Mouse (Mus musculus) small intestine, adult 2 months (tissue): Measurements from ENCODE around the gene Igfbp2. TPM values are rescaled to one million over a fixed set of nuclear protein-coding genes. Genes with fewer than 3 reads are reported as not detected.

Experiments
- H3K27ac ChIP-seq: fragments of 200-500 bp; 2 replicates; pipeline ENCODE4 v1.5.1; 2012; ENCODE audit warnings: low read depth, low read length, control low read depth, inconsistent platforms; ENCODE audit not compliant: insufficient read depth
- H3K27me3 ChIP-seq: fragments of 200-500 bp; 2 replicates; pipeline ENCODE4 v1.6.1; 2012; ENCODE audit warnings: mild to moderate bottlenecking, moderate library complexity, low read length, inconsistent platforms; ENCODE audit not compliant: control insufficient read depth, insufficient read depth
- H3K36me3 ChIP-seq: fragments of 200-500 bp; 2 replicates; pipeline ENCODE4 v1.6.1; 2012; ENCODE audit warnings: mild to moderate bottlenecking, low read length, control low read depth, inconsistent platforms; ENCODE audit not compliant: control insufficient read depth, insufficient read depth
- H3K4me1 ChIP-seq: fragments of 200-500 bp; 2 replicates; pipeline ENCODE4 v1.6.1; 2012; ENCODE audit warnings: low read length, inconsistent platforms, mixed read lengths; ENCODE audit not compliant: control insufficient read depth, insufficient read depth, insufficient read length
- H3K4me3 ChIP-seq: fragments of 200-500 bp; 2 replicates; pipeline ENCODE4 v1.5.1; 2012; ENCODE audit warnings: low read depth, mild to moderate bottlenecking, control low read depth, inconsistent platforms, low read length, moderate library complexity
- CTCF ChIP-seq: fragments of 200-500 bp; IDR thresholded peaks from 2 replicates; pipeline ENCODE4 v1.5.1; 2012; ENCODE audit warnings: low read depth, mild to moderate bottlenecking, control low read depth, inconsistent platforms, low read length, moderate library complexity, mixed read lengths; ENCODE audit not compliant: insufficient replicate concordance, insufficient read length; ENCODE audit errors: extremely low read depth
- POLR2A ChIP-seq: fragments of 200-500 bp; IDR thresholded peaks from 2 replicates; pipeline ENCODE4 v1.6.1; 2012; ENCODE audit warnings: low read depth, mild to moderate bottlenecking, control low read depth, inconsistent platforms, low read length, moderate library complexity
- WGBS: fragments of 180-500 bp; shearing (Covaris S2); methylation state at CpG from one replicate; pipeline ENCODE4 v1.1.7; 2018; 5-methylcytosine and 5-hydroxymethylcytosine counted together
- polyA plus RNA-seq: library from polyadenylated mRNA; depleted of rRNA; stranded (reverse); fragments of >200 nt; gene quantifications from 2 replicates; pipeline ENCODE4 v1.2.3, GENCODE M21; 2012

Igfbp2 gene
- polyA plus RNA-seq, 1 experiment, result 7.7 TPM

GRCm38 (mm10) chr1:72792262-72792661 lies 32.0 kb upstream of the Igfbp2 start:
- no peak overlapping the region for H3K4me3 ChIP-seq
- WGBS, result 22% methylated on average over 1 of the region's 1 CpGs
- no peaks in the 10 kb centered on the region for H3K4me1 ChIP-seq
- H3K27ac ChIP-seq, result no peak overlapping the region
- H3K36me3 ChIP-seq, result no peaks in the 10 kb centered on the region
- no peaks in the 10 kb centered on the region for H3K27me3 ChIP-seq
- TF ChIP-seq CTCF (no peak), POLR2A (no peak)

GRCm38 (mm10) chr1:72793230-72793629 lies 31.1 kb upstream of the Igfbp2 start:
- no peaks in the 10 kb centered on the region for H3K36me3 ChIP-seq
- no peak overlapping the region for H3K4me3 ChIP-seq
- H3K27me3 ChIP-seq, result no peaks in the 10 kb centered on the region
- H3K27ac ChIP-seq, result no peak overlapping the region
- no peaks in the 10 kb centered on the region for H3K4me1 ChIP-seq
- no peak for TF ChIP-seq CTCF
- TF ChIP-seq POLR2A, result no peak

- Histone ChIP-seq H3K27ac (no peak overlapping the region), H3K4me3 (no peak overlapping the region), H3K36me3 (no peaks in the 10 kb centered on the region), H3K27me3 (no peaks in the 10 kb centered on the region), H3K4me1 (no peaks in the 10 kb centered on the region)
- WGBS, result 75% methylated on average over 2 of the region's 2 CpGs
- TF ChIP-seq CTCF (no peak), POLR2A (no peak)
Observed at GRCm38 (mm10) chr1:72796128-72796527, 28.2 kb upstream of the Igfbp2 start.

GRCm38 (mm10) chr1:72797102-72797665 lies 27.1 kb upstream of the Igfbp2 start:
- no peak overlapping the region for H3K27ac ChIP-seq
- WGBS, result 83% methylated on average over 4 of the region's 4 CpGs
- no peaks in the 10 kb centered on the region for H3K4me1 ChIP-seq
- no peaks in the 10 kb centered on the region for H3K27me3 ChIP-seq
- TF ChIP-seq CTCF (no peak), POLR2A (no peak)
- H3K4me3 ChIP-seq, result no peak overlapping the region
- no peaks in the 10 kb centered on the region for H3K36me3 ChIP-seq

DNA sequence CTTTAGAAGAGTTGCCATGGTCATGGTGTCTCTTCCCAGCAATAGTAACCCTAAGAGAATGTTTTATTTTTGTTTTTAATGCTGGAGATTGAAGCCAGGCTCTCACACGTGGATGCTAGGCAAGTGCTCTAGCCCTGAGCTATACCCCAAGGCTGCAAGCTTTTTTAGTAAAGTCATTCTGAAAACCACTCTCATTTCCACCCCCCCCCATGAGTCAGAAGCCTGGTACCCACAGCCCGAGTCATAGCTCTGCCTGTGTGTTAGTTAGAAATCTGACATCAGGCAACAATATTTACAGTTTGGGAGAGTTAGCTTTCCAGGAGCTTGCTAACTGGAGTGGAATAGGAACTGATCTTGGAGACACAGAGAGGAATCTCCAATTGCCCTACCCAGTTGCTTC lies 25.9 kb upstream of the Igfbp2 start:
- Histone ChIP-seq H3K4me3 (no peak overlapping the region), H3K27me3 (no peaks in the 10 kb centered on the region), H3K36me3 (no peaks in the 10 kb centered on the region), H3K4me1 (no peaks in the 10 kb centered on the region), H3K27ac (no peak overlapping the region)
- 79% methylated on average over 2 of the region's 2 CpGs for WGBS
- TF ChIP-seq CTCF (no peak), POLR2A (no peak)

DNA sequence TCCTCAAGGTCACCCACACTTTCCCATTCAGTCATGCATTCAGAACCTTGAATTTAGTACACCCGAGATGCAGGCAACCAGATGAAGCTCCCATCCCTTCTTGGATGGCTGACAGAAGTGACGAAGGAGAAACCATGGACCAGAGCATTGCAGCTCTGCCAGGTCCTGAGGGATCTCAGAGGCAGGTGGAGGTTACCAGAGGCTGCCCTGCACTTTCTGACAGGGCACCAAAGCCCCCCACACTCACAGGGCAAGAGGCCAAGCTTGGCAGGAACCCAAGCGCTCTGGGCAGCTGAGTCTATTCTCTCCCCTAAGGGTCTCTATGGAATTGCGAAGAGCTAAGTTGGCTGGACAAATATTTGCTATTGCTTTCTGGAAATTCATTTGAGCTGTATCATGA lies 20.3 kb upstream of the Igfbp2 start:
- Histone ChIP-seq H3K27ac (no peak overlapping the region), H3K36me3 (no peaks in the 10 kb centered on the region), H3K4me1 (no peaks in the 10 kb centered on the region), H3K4me3 (no peak overlapping the region), H3K27me3 (no peaks in the 10 kb centered on the region)
- WGBS, result 80% methylated on average over 4 of the region's 4 CpGs
- TF ChIP-seq POLR2A (no peak), CTCF (no peak)

- no peaks in the 10 kb centered on the region for H3K4me1 ChIP-seq
- no peaks in the 10 kb centered on the region for H3K36me3 ChIP-seq
- 57% methylated on average over 8 of the region's 8 CpGs for WGBS
- no peak overlapping the region for H3K27ac ChIP-seq
- no peak overlapping the region for H3K4me3 ChIP-seq
- no peaks in the 10 kb centered on the region for H3K27me3 ChIP-seq
- TF ChIP-seq CTCF (no peak), POLR2A (no peak)
Observed at GRCm38 (mm10) chr1:72805037-72805436, 19.3 kb upstream of the Igfbp2 start.
